Mouse (Mus musculus) brain, embryonic 14.5 days (tissue): ENCODE data around the gene Cdon.

Source experiments
- CTCF ChIP-seq: fragments of 200-500 bp; IDR thresholded peaks from 2 replicates; pipeline ENCODE4 v1.5.1; 2012; ENCODE audit warnings: inconsistent platforms, mild to moderate bottlenecking, moderate library complexity, borderline replicate concordance; ENCODE audit not compliant: insufficient read depth, insufficient read length; ENCODE audit errors: extremely low read depth
- POLR2A ChIP-seq: fragments of 200-500 bp; IDR thresholded peaks from 2 replicates; pipeline ENCODE4 v1.6.1; 2012; ENCODE audit warnings: mild to moderate bottlenecking, inconsistent platforms, borderline replicate concordance; ENCODE audit not compliant: poor library complexity, insufficient read depth, insufficient read length, severe bottlenecking; ENCODE audit errors: extremely low read depth

- no peak for TF ChIP-seq POLR2A
- TF ChIP-seq CTCF = no peak
Observed at GRCm38 (mm10) chr9:35377916-35378315, 43.0 kb upstream of the Cdon start.
